Mouse (Mus musculus) embryonic facial prominence, embryonic 12.5 days (tissue): ENCODE results near the gene Pcnx4. TPM values are rescaled to one million over a fixed set of nuclear protein-coding genes. Genes with fewer than 3 reads are reported as not detected.

Experiments
- ATAC-seq: fragments of 200-750 bp; cut with Nextera tagmentation; 2 replicates; pipeline ENCODE4 v1.8.0; 2017; ENCODE audit not compliant: insufficient number of reproducible peaks, insufficient read depth, low FRiP score, low TSS enrichment
- H3K27ac ChIP-seq: fragments of 300-500 bp; sonication (generic); 2 replicates; pipeline ENCODE4 v1.5.1; 2016; ENCODE audit warnings: mild to moderate bottlenecking
- H3K27me3 ChIP-seq: fragments of 300-500 bp; sonication (generic); 2 replicates; pipeline ENCODE4 v1.6.1; 2016; ENCODE audit warnings: mild to moderate bottlenecking, moderate library complexity
- H3K36me3 ChIP-seq: fragments of 300-500 bp; sonication (generic); 2 replicates; pipeline ENCODE4 v1.6.1; 2016; ENCODE audit warnings: mild to moderate bottlenecking
- H3K4me1 ChIP-seq: fragments of 300-500 bp; sonication (generic); 2 replicates; pipeline ENCODE4 v1.6.1; 2016
- H3K4me2 ChIP-seq: fragments of 300-500 bp; sonication (generic); replicated peaks from 2 replicates; pipeline ENCODE4 v1.6.1; 2016; ENCODE audit warnings: mild to moderate bottlenecking, moderate library complexity
- H3K4me3 ChIP-seq: fragments of 300-500 bp; sonication (generic); 2 replicates; pipeline ENCODE4 v1.5.1; 2016; ENCODE audit warnings: mild to moderate bottlenecking
- H3K9ac ChIP-seq: fragments of 300-500 bp; sonication (generic); 2 replicates; pipeline ENCODE4 v1.6.1; 2016; ENCODE audit warnings: mild to moderate bottlenecking, moderate library complexity
- H3K9me3 ChIP-seq: fragments of 300-500 bp; sonication (generic); 2 replicates; pipeline ENCODE4 v1.6.1; 2016; ENCODE audit warnings: mild to moderate bottlenecking, moderate library complexity
- WGBS: fragments of 180-500 bp; shearing (Covaris S2); methylation state at CpG from one replicate; pipeline ENCODE4 v1.1.7; 2016; 5-methylcytosine and 5-hydroxymethylcytosine counted together
- polyA plus RNA-seq: library from polyadenylated mRNA; unstranded; fragments of >200 nt; fragmentation: Nextera tagmentation; extraction: Ambion mirVana; gene quantifications from 2 replicates; pipeline ENCODE4 v1.2.1, GENCODE M21; 2016

Gene Pcnx4
- 16.8 and 17.4 TPM in 2 replicates for polyA plus RNA-seq

GRCm38 (mm10) chr12:72536021-72536597, at the start of gene Pcnx4:
TSS of gene Pcnx4 (plus strand) at chr12:72536383.
- Histone ChIP-seq H3K4me2 (peak within 1 kb of the TSS; percentile 60), H3K27ac (0 out of 2 replicates have a peak within 1 kb of the TSS, but pooled peaks have one; percentile 46), H3K9ac (peak within 1 kb of the TSS; percentile 58), H3K27me3 (no peaks in the 10 kb centered on the region), H3K9me3 (no peaks in the 10 kb centered on the region), H3K4me3 (peak within 1 kb of the TSS; percentile 57), H3K4me1 (peaks cover 9% of the 10 kb centered on the region; the same call in 1 of the 2 replicates), H3K36me3 (no peaks in the 10 kb centered on the region)
- under 1% methylated on average over 45 of the region's 45 CpGs for WGBS
- peak; percentile 100 for ATAC-seq

DNA sequence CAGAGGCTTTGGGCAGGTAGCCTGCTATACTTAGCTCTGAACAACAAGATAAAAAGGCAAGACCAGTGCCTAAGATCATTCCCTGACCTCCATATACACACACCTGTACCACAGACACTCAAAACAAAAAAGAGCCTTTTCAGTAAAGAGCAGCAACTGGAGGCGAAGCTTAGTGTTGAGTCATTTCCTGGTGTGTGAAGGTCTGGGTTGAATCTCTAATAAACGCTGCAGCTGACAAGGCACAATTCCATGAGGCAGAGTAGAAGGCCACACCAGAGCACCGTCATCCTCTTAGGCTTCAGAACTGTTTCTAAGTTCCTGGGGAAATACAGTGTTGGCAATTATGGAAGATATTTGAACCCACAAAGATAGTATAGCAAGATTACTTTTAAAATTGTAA, 48.7 kb upstream of the Pcnx4 start:
- no peak for ATAC-seq
- Histone ChIP-seq H3K9ac (no peak overlapping the region), H3K36me3 (no peaks in the 10 kb centered on the region), H3K27ac (no peak overlapping the region), H3K4me1 (no peaks in the 10 kb centered on the region), H3K9me3 (no peaks in the 10 kb centered on the region), H3K4me2 (no peak overlapping the region), H3K27me3 (no peaks in the 10 kb centered on the region), H3K4me3 (no peak overlapping the region)
- WGBS, result 69% methylated on average over 3 of the region's 3 CpGs

DNA sequence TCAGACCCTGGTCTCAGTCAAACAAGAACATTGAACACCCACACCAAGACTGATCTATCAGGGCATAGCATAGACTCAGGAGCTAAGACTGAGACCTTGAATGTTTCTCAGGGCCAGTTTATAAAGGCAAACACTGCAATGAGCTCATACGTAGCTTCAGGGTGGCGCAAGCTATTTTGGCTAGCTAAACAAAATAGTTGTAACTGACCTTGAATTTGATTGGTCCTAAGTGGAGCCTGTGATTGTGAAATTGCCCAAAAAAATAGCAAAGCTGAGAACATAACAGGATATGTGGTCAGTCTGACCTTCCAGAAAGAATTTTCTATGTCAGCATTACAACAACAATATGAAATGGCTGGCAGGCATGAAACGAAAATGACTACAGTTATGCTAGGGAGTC, 46.2 kb upstream of the Pcnx4 start:
- Histone ChIP-seq H3K4me2 (no peak overlapping the region), H3K4me1 (no peaks in the 10 kb centered on the region), H3K27ac (no peak overlapping the region), H3K36me3 (no peaks in the 10 kb centered on the region), H3K9me3 (no peaks in the 10 kb centered on the region), H3K4me3 (no peak overlapping the region), H3K9ac (no peak overlapping the region), H3K27me3 (no peaks in the 10 kb centered on the region)
- WGBS, result 79% methylated on average over 3 of the region's 3 CpGs
- no peak for ATAC-seq

DNA sequence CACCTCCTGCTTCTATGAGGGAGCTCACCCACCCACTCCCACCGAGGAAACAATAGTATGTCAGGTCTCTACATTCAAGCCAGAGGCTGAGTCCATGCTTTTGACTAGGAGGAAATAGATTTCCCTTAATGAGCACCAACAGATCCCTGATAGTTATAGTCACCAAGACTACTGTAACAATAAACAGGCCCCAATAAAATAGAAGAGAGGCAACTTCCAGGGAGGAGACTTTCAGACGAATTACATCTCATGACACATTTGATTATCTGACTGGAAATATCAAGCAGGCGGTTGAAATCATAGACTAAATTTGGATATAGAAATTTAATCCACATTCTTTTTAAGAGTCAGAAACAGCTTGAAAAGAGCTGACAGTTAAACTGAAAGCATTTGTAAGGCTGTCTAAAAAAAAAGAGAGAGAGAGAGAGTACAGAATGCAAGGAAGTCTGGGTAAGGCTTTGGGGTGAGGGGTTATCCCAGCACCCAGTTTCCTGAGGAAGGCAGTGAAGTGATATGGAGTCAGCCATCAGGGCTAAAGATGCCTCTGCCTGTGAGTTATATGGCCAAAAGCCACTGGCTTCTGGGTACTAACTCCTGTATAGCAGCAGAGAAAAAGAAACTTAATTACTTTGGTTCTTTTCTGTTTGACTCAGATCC, 45.0 kb upstream of the Pcnx4 start:
- 65% methylated on average over 3 of the region's 3 CpGs for WGBS
- H3K27me3 ChIP-seq, result no peaks in the 10 kb centered on the region
- no peak overlapping the region for H3K4me3 ChIP-seq

DNA sequence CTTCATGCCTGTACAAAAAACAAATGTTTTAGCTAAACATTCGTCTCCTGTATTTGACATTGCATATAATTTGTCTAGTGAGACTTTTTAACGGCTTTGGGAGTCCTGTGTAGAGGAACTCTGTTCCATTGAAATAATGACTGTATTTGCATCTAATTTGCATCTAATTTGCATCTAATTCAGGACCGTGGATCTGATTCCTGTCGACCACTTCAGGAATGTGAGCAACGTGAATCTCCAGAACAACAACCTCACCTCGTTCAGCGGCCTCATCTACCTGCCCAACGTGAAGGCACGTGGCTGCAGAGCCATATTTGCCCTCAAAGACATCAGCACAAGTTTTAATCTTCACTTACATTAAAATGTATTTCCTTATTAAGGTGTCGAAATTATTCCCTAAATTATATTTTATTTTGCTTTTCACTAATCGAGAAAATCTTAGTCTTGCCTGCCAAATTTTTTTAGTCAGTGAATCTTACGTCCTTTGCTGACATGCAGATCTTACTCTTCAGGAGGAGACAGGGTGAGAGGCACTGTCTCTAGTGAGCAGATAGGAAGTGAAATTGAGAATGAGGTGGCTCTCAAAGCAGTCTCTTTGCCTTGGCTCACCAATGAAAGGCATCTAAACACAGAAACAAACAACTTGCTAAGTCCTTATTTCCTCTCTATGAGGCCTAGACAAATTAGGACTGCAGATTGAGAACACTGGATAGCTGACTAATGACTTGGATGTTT, 39.1 kb upstream of the Pcnx4 start:
- Histone ChIP-seq H3K9ac (no peak overlapping the region), H3K36me3 (no peaks in the 10 kb centered on the region), H3K27ac (no peak overlapping the region), H3K4me3 (no peak overlapping the region), H3K4me2 (no peak overlapping the region), H3K9me3 (no peaks in the 10 kb centered on the region), H3K4me1 (no peaks in the 10 kb centered on the region), H3K27me3 (no peaks in the 10 kb centered on the region)
- ATAC-seq, result no peak
- WGBS, result 72% methylated on average over 12 of the region's 12 CpGs

More for the DNA sequence above, 45.0 kb upstream of the Pcnx4 start:
- H3K27ac ChIP-seq, result no peak overlapping the region
- no peak overlapping the region for H3K4me2 ChIP-seq
- H3K36me3 ChIP-seq, result no peaks in the 10 kb centered on the region
- no peak for ATAC-seq
- H3K4me1 ChIP-seq, result no peaks in the 10 kb centered on the region
- no peaks in the 10 kb centered on the region for H3K9me3 ChIP-seq
- H3K9ac ChIP-seq, result no peak overlapping the region

- no peak overlapping the region for H3K4me2 ChIP-seq
- H3K4me1 ChIP-seq, result peaks cover 5% of the 10 kb centered on the region
- H3K36me3 ChIP-seq, result no peaks in the 10 kb centered on the region
- 28% methylated on average over 7 of the region's 7 CpGs for WGBS
- H3K9ac ChIP-seq, result no peak overlapping the region
- no peak overlapping the region for H3K4me3 ChIP-seq
- no peaks in the 10 kb centered on the region for H3K9me3 ChIP-seq
- ATAC-seq, result no peak
- H3K27me3 ChIP-seq, result no peaks in the 10 kb centered on the region
- H3K27ac ChIP-seq, result no peak overlapping the region
Measured at GRCm38 (mm10) chr12:72509606-72510005, 26.6 kb upstream of the Pcnx4 start.

DNA sequence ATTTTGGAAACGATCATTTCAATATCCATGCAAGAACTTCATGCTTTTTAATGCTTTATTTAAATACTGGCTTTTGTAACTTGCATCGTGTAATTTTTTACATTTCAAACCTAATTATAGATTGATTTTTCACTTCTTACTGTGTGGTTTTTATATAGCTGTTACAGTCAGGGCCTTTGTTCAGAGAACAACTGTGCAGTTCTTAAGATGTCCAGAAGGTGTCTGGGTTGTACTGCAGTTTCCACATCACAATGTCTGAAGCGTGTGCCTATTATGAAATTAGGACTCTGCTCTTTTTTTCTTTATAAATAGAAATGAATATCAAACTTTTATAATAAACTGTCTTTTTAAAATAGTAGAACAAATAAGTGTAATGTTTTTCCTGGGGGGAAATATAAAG, 20.7 kb upstream of the Pcnx4 start:
- 64% methylated on average over 3 of the region's 3 CpGs for WGBS
- ATAC-seq, result no peak
- Histone ChIP-seq H3K36me3 (no peaks in the 10 kb centered on the region), H3K9me3 (no peaks in the 10 kb centered on the region), H3K27me3 (no peaks in the 10 kb centered on the region), H3K9ac (no peak overlapping the region), H3K27ac (no peak overlapping the region), H3K4me3 (no peak overlapping the region), H3K4me2 (no peak overlapping the region), H3K4me1 (no peaks in the 10 kb centered on the region)

DNA sequence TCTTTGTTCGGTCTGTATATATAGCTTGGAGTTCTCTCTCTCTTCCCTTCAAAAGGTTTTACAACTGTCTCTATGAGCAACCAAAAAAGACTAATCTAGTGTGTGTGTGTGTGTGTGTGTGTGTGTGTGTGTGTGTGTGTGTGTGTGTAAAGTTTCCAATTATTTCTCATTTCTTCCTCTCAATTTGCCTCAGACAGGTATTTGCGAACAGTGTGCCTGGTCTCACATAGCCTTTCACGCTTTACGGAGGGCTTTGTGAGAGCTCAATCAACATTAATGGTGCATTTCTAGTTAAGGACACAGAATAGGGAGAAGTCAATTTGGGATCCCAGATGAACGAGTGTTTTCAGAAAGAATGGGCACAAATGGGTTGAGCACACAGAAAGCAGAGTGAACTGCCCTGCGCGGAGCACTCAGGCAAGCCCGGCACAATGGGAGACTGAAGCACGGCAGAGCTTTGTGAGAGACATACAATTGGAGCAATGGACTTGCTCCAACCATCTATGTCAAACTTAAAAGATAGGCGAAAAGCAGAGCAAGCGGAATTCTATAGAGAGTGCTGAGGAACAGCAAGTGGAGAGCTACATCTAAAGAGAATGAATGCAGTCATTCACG, 18.0 kb upstream of the Pcnx4 start:
- H3K27ac ChIP-seq, result no peak overlapping the region
- no peak overlapping the region for H3K9ac ChIP-seq
- WGBS, result 84% methylated on average over 12 of the region's 12 CpGs
- H3K36me3 ChIP-seq, result no peaks in the 10 kb centered on the region
- ATAC-seq, result no peak
- H3K27me3 ChIP-seq, result no peaks in the 10 kb centered on the region
- no peak overlapping the region for H3K4me2 ChIP-seq
- no peaks in the 10 kb centered on the region for H3K4me1 ChIP-seq
- no peak overlapping the region for H3K4me3 ChIP-seq
- H3K9me3 ChIP-seq, result no peaks in the 10 kb centered on the region

GRCm38 (mm10) chr12:72519352-72519751, 16.8 kb upstream of the Pcnx4 start:
- 64% methylated on average over 9 of the region's 9 CpGs for WGBS
- H3K27ac ChIP-seq, result no peak overlapping the region
- no peak for ATAC-seq

GRCm38 (mm10) chr12:72519855-72520254, 16.3 kb upstream of the Pcnx4 start:
- WGBS, result 83% methylated on average over 5 of the region's 5 CpGs
- Histone ChIP-seq H3K4me3 (no peak overlapping the region), H3K36me3 (no peaks in the 10 kb centered on the region), H3K4me1 (no peaks in the 10 kb centered on the region), H3K9ac (no peak overlapping the region), H3K4me2 (no peak overlapping the region), H3K27me3 (no peaks in the 10 kb centered on the region), H3K9me3 (no peaks in the 10 kb centered on the region), H3K27ac (no peak overlapping the region)
- no peak for ATAC-seq

More at GRCm38 (mm10) chr12:72519352-72519751, 16.8 kb upstream of the Pcnx4 start:
- H3K9ac ChIP-seq, result no peak overlapping the region
- H3K4me3 ChIP-seq, result no peak overlapping the region
- H3K4me2 ChIP-seq, result no peak overlapping the region
- H3K36me3 ChIP-seq, result no peaks in the 10 kb centered on the region
- no peaks in the 10 kb centered on the region for H3K4me1 ChIP-seq
- no peaks in the 10 kb centered on the region for H3K9me3 ChIP-seq
- H3K27me3 ChIP-seq, result no peaks in the 10 kb centered on the region

- Histone ChIP-seq H3K36me3 (no peaks in the 10 kb centered on the region), H3K27ac (no peak overlapping the region), H3K4me2 (no peak overlapping the region), H3K4me1 (no peaks in the 10 kb centered on the region), H3K9ac (no peak overlapping the region), H3K27me3 (no peaks in the 10 kb centered on the region), H3K9me3 (no peaks in the 10 kb centered on the region), H3K4me3 (no peak overlapping the region)
- ATAC-seq, result no peak
- WGBS, result 5% methylated on average over 2 of the region's 2 CpGs
Measured at GRCm38 (mm10) chr12:72520645-72521044, 15.5 kb upstream of the Pcnx4 start.
